Mouse (Mus musculus): ENCODE data around the gene Cluap1. TPM values are rescaled to one million over a fixed set of nuclear protein-coding genes. Genes with fewer than 3 reads are reported as not detected.
"Not testable (repeated sequence)": the region's sequence is repeated elsewhere in the genome, so short reads cannot be mapped to it uniquely, and the experiment has no call there.

The Cluap1 gene
- total RNA-seq, 2 experiments from 2014 or later: 24.5 to 25.3 TPM

- DNase-seq (ENCODE audit: low spot score in 2 of 2): no peak
Measured at GRCm38 (mm10) chr16:3933536-3933935, 24.9 kb downstream of the Cluap1 start.

DNA sequence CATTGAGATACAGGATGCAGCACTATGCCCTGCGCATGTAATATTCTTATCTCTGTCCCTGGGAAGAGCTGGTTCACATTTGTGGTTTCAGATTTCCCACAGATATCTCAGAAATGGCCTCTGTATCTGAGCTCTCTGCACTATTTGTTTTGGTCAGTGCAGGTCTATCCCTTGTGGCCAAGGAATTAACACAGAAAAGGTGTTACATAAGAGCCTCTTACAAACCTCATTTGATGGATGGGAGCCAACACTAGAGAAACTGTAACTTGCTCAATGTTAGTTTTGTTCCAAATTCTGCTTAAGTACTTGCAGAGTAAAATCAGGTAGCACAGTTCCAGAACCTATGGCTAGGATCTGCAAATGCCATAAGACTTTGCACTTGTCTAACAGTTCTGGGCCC lies 25.5 kb downstream of the Cluap1 start:
- DNase-seq (ENCODE audit: low spot score in 2 of 2): no peak

- DNase-seq (ENCODE audit: low spot score in 2 of 2): no peak
Measured at GRCm38 (mm10) chr16:3934701-3935100, 26.1 kb downstream of the Cluap1 start.

DNA sequence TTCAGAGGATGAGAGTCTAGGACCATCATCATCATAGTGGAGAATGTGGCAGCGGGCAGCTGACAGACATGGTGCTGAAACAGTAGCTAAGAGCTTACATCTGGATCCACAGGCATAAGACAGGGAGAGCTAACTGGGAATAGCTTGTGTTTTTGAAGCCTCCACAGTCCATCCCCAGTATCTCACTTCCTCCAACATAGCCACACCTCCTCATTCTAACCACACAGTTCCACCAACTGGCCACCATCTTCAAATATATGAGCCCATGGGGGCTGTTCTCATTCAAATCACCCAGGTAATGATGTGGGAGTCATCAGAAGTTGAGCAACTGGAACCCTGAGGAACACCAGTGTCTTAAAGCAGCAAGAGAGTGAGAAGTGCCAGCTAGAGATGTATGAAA lies 42.5 kb downstream of the Cluap1 start:
- no peak for DNase-seq (ENCODE audit: low spot score in 2 of 2)

DNA sequence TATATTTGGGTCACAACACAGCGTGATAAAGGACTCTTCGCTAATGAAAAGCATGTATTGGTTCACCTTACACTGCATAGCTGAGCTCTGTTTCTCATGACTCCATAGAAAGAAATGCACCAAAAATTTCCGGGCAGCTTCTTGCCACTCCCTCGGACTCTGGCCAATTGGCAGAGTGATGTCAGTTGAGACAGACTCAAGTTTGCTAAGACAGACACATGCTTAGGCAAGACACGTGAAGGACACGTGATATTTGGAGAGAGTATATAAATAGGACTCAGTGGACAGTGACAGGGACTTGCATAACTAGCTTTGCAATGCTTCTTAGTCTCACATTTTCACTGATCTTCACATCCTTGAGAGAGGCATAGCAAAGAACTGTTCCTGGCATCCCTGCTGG lies 47.8 kb downstream of the Cluap1 start:
- DNase-seq (ENCODE audit: low spot score in 2 of 2): no peak

- no peak for DNase-seq (ENCODE audit: low spot score in 2 of 2)
Measured at GRCm38 (mm10) chr16:3959261-3959660, 50.7 kb downstream of the Cluap1 start.

GRCm38 (mm10) chr16:3964990-3965389 lies 56.4 kb downstream of the Cluap1 start:
- DNase-seq (ENCODE audit: low spot score in 2 of 2): no peak

DNA sequence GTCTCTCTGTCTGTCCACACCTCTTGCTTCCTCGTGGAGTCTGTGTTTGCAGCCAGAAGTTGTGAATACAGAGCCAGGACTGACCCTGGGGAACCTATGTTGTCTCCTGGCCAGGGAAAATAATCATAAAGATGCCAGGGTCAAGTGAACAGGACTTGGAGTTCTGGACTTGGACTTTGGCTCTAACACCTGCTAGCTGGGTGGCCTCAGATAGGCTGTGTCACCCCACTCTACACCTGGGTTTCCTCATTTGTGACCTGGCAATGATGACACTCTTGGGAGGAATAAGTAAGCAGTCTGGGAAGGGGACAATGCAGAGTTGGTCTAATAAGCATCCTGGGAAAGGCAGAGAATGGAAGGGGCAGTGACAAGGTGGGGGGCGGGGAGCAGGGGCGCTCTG lies 56.9 kb downstream of the Cluap1 start:
- DNase-seq (ENCODE audit: low spot score in 2 of 2): no peak

- not testable (repeated sequence) for DNase-seq (ENCODE audit: low spot score in 2 of 2)
Measured at GRCm38 (mm10) chr16:3974456-3974855, 65.9 kb downstream of the Cluap1 start.

- DNase-seq (ENCODE audit: low spot score in 2 of 2): no peak
Measured at GRCm38 (mm10) chr16:3975658-3976057, 67.1 kb downstream of the Cluap1 start.

DNA sequence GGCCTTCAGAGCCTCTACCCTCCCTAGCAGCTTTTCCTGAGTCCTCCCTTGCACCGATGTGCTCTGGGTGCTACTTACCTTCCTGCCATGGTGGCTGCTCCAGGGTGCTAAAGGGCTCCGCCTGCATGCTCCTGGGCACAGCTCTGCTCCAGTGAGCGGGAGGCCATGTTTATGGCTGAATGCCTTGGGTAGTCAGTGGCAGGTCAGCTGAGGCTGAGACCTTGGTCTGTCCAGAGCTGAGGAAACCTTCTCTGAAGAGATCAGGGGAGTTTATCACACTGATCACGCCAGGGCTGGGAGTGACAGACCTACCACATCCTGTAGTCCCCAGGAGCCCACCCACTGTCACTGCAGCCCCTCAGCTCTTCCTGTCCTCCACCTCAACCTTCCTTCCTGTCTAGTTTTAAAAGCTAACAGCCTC lies 67.7 kb downstream of the Cluap1 start, which contains the start of gene Nlrc3:
TSS of gene Nlrc3 (minus strand) at position 382 of the 421 bp plus-strand sequence.
- DNase-seq (ENCODE audit: low spot score in 2 of 2): no peak

DNA sequence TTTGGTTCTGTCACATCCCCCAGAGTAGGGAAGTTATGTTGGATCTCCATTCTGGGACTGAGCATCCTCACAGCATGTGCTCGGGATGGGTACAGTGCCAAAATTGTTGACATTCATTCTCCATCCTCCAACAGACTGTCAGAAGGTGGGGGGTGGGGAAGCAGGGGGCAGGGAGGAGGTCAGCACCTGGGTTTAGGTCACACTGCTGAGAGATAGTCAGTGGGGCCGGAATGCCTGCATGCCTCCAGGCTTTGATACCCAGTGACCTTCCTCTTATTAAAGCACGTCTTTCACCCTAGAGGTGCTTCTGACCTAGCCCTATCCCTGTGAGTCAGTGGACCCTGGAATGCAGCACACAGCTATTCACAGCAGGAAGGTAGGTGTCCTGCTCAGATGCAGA lies 68.1 kb downstream of the Cluap1 start:
- DNase-seq (ENCODE audit: low spot score in 2 of 2): no peak

GRCm38 (mm10) chr16:3982173-3982572 lies 73.6 kb downstream of the Cluap1 start:
- no peak for DNase-seq (ENCODE audit: low spot score in 2 of 2)

DNA sequence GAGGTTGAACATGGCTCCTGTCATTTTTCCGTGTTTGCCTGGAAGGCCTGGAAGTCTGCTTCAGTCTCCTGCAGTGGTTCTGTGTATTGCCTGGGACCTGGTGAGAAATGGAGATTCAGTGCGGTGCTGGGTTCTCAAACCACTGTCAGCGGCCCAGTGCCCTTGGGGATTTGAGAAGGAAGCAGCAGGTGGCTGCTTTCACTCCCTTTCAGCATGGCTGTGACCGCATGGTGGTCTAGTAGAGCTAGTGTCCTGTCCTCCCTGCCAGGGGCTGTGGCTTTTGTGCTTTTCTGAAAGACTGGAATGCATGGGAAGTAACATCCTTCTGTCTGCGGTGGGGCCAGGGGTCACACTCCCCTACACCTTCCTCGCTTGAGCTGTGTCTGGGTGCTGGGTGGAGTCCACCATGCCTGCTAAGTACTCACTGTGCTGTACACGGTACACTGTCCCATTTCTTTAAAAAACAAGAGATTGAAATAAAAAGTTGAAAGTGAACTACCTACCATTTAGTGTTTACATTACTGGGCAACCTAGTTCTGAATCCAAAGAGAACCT lies 74.6 kb downstream of the Cluap1 start:
- no peak for DNase-seq (ENCODE audit: low spot score in 2 of 2)

- DNase-seq (ENCODE audit: low spot score in 2 of 2): no peak
Measured at GRCm38 (mm10) chr16:3988410-3988809, 79.8 kb downstream of the Cluap1 start.

Small RNA genes within 50 kb of the gene (microRNA-seq; reads per million reads assigned to microRNA genes)
- gene Gm23493: not detected

Other genes starting within 250 kb of the Cluap1 start
- gene Mefv, start 190.7 kb upstream of the Cluap1 start, total RNA-seq (2021): under 1 TPM in 1 of 2 experiments, not detected in 1; 0.08 TPM
- 10 to 100 TPM; 33.0 to 33.8 TPM for gene Zfp263, start 164.7 kb upstream of the Cluap1 start, total RNA-seq (2021)
- gene Olfr15, start 77.9 kb upstream of the Cluap1 start, total RNA-seq (2021): not detected
- gene Zfp174, start 61.5 kb upstream of the Cluap1 start, total RNA-seq (2021): 10 to 100 TPM; 24.7 to 27.1 TPM
- 10 to 100 TPM; 71.6 to 77.2 TPM for gene Naa60, start 36.4 kb upstream of the Cluap1 start, total RNA-seq (2021)
- 10 to 100 TPM; 19.4 to 24.5 TPM for gene Zfp597, start 24.2 kb upstream of the Cluap1 start, total RNA-seq (2021)
- 1 to 10 TPM; 1.0 to 1.5 TPM for gene Gm20695, start 24.2 kb upstream of the Cluap1 start, total RNA-seq (2021)
- gene 1700037C18Rik, start 112 bp upstream of the Cluap1 start, total RNA-seq (2021): 1 to 10 TPM; 4.7 to 4.8 TPM
- gene Nlrc3, start 67.8 kb downstream of the Cluap1 start, total RNA-seq (2021): 1 to 10 TPM; 4.3 to 4.7 TPM
- 10 to 100 TPM; 28.0 to 31.0 TPM for gene Slx4, start 95.0 kb downstream of the Cluap1 start, total RNA-seq (2021)
- gene Dnase1, start 128.1 kb downstream of the Cluap1 start, total RNA-seq (2021): under 1 TPM in 1 of 2 experiments, not detected in 1; 0.39 TPM
- 100 to 1,000 TPM; 156 to 159 TPM for gene Trap1, start 169.0 kb downstream of the Cluap1 start, total RNA-seq (2021)